Mouse (Mus musculus) heart, embryonic 11.5 days (tissue): Measurements from ENCODE around the gene Mrpl22. TPM values are rescaled to one million over a fixed set of nuclear protein-coding genes. Genes with fewer than 3 reads are reported as not detected.
"Not testable (repeated sequence)": the region's sequence is repeated elsewhere in the genome, so short reads cannot be mapped to it uniquely, and the experiment has no call there.

ENCODE experiments used
- ATAC-seq: fragments of 200-750 bp; cut with Nextera tagmentation; replicated peaks from 2 replicates; pipeline ENCODE4 v1.8.0; 2017; ENCODE audit warnings: moderate library complexity; ENCODE audit not compliant: insufficient number of reproducible peaks, low FRiP score, low TSS enrichment
- H3K27ac ChIP-seq: fragments of 300-500 bp; sonication (generic); 2 replicates; pipeline ENCODE4 v1.5.1; 2014; ENCODE audit warnings: mild to moderate bottlenecking, low read depth, low read length
- H3K27me3 ChIP-seq: fragments of 300-500 bp; sonication (generic); 2 replicates; pipeline ENCODE4 v1.6.1; 2014; ENCODE audit warnings: mild to moderate bottlenecking, low read length, mixed read lengths; ENCODE audit not compliant: control insufficient read depth, insufficient read depth
- H3K36me3 ChIP-seq: fragments of 300-500 bp; sonication (generic); 2 replicates; pipeline ENCODE4 v1.6.1; 2014; ENCODE audit warnings: mild to moderate bottlenecking, low read length, moderate library complexity, mixed read lengths; ENCODE audit not compliant: control insufficient read depth, insufficient read depth
- H3K4me1 ChIP-seq: fragments of 300-500 bp; sonication (generic); 2 replicates; pipeline ENCODE4 v1.6.1; 2014; ENCODE audit warnings: low read length; ENCODE audit not compliant: control insufficient read depth, insufficient read depth
- H3K4me2 ChIP-seq: fragments of 300-500 bp; sonication (generic); 2 replicates; pipeline ENCODE4 v1.6.1; 2014; ENCODE audit warnings: mild to moderate bottlenecking, moderate library complexity
- H3K4me3 ChIP-seq: fragments of 300-500 bp; sonication (generic); 2 replicates; pipeline ENCODE4 v1.5.1; 2014; ENCODE audit warnings: low read depth, low read length
- H3K9ac ChIP-seq: fragments of 300-500 bp; sonication (generic); 2 replicates; pipeline ENCODE4 v1.6.1; 2014; ENCODE audit warnings: mild to moderate bottlenecking, low read depth, low read length, moderate library complexity
- H3K9me3 ChIP-seq: fragments of 300-500 bp; sonication (generic); replicated peaks from 2 replicates; pipeline ENCODE4 v1.6.1; 2016; ENCODE audit warnings: low read length; ENCODE audit not compliant: control insufficient read depth
- WGBS: fragments of 180-500 bp; shearing (Covaris S2); extraction: QIAGEN DNeasy Blood & Tissue Kit; methylation state at CpG from one replicate; pipeline ENCODE4 v1.1.7; 2014; ENCODE audit not compliant: insufficient replicate concordance; 5-methylcytosine and 5-hydroxymethylcytosine counted together
- polyA plus RNA-seq: library from polyadenylated mRNA; unstranded; fragments of >200 nt; fragmentation: Nextera tagmentation; extraction: Ambion mirVana; gene quantifications from 2 replicates; pipeline ENCODE4 v1.2.1, GENCODE M21; 2014

Mrpl22 gene
- polyA plus RNA-seq, 1 experiment from 2014 or later = 109 TPM

GRCm38 (mm10) chr11:58193860-58194520 lies 22.5 kb downstream of the Mrpl22 start:
- no peak for ATAC-seq
- Histone ChIP-seq H3K27ac (0 out of 2 replicates have a peak overlapping the region, but pooled peaks have one; percentile 31), H3K9me3 (no peaks in the 10 kb centered on the region), H3K36me3 (no peaks in the 10 kb centered on the region), H3K4me2 (peak overlapping the region; percentile 15; the same call in 1 of the 2 replicates), H3K9ac (no peak overlapping the region), H3K4me1 (peaks cover 11% of the 10 kb centered on the region), H3K27me3 (no peaks in the 10 kb centered on the region), H3K4me3 (no peak overlapping the region)
- WGBS = 32% methylated on average over 4 of the region's 4 CpGs

- H3K27ac ChIP-seq = no peak overlapping the region
- peak overlapping the region; percentile 61 for H3K4me3 ChIP-seq
- peak overlapping the region; percentile 79 for H3K4me2 ChIP-seq
- peaks cover 5% of the 10 kb centered on the region; the same call in 1 of the 2 replicates for H3K4me1 ChIP-seq
- 93% methylated on average over 4 of the region's 4 CpGs for WGBS
- H3K36me3 ChIP-seq = no peaks in the 10 kb centered on the region
- no peak for ATAC-seq
- no peak overlapping the region for H3K9ac ChIP-seq
- H3K27me3 ChIP-seq = no peaks in the 10 kb centered on the region
- no peaks in the 10 kb centered on the region for H3K9me3 ChIP-seq
These were observed 27.2 kb downstream of the Mrpl22 start for GRCm38 (mm10) chr11:58198663-58199062.

- not testable (repeated sequence) for H3K4me1 ChIP-seq, H3K9me3 ChIP-seq, H3K27me3 ChIP-seq, H3K36me3 ChIP-seq
- peak within 1 kb of the TSS; percentile 61 for H3K4me3 ChIP-seq
- H3K9ac ChIP-seq = peak within 1 kb of the TSS; percentile 75
- peak; percentile 86; the same call in 1 of the 2 replicates for ATAC-seq
- 0 out of 2 replicates have a peak within 1 kb of the TSS, but pooled peaks have one; percentile 12 for H3K27ac ChIP-seq
- H3K4me2 ChIP-seq = peak within 1 kb of the TSS; percentile 79
- WGBS = 5% methylated on average over 12 of the region's 15 CpGs
These were observed 28.0 kb downstream of the Mrpl22 start, which contains the start of the genes Igtp and Irgm2 for GRCm38 (mm10) chr11:58199229-58200037. Gene Igtp, plus strand, starts transcription at chr11:58199556. Gene Irgm2, plus strand, starts transcription at chr11:58199618.

- no peak for ATAC-seq
- H3K9ac ChIP-seq = no peak overlapping the region
- no peaks in the 10 kb centered on the region for H3K4me1 ChIP-seq
- H3K9me3 ChIP-seq = no peaks in the 10 kb centered on the region
- no peak overlapping the region for H3K27ac ChIP-seq
- H3K27me3 ChIP-seq = no peaks in the 10 kb centered on the region
- H3K4me2 ChIP-seq = no peak overlapping the region
- WGBS = 90% methylated on average over 4 of the region's 4 CpGs
- no peaks in the 10 kb centered on the region for H3K36me3 ChIP-seq
- no peak overlapping the region for H3K4me3 ChIP-seq
These were observed 28.8 kb downstream of the Mrpl22 start for GRCm38 (mm10) chr11:58200226-58200625.

- Histone ChIP-seq H3K4me1 (no peaks in the 10 kb centered on the region), H3K27ac (no peak overlapping the region), H3K9ac (no peak overlapping the region), H3K9me3 (no peaks in the 10 kb centered on the region), H3K4me2 (no peak overlapping the region), H3K27me3 (no peaks in the 10 kb centered on the region), H3K36me3 (no peaks in the 10 kb centered on the region), H3K4me3 (no peak overlapping the region)
- ATAC-seq = no peak
- 85% methylated on average over 12 of the region's 12 CpGs for WGBS
These were observed 29.6 kb downstream of the Mrpl22 start for GRCm38 (mm10) chr11:58201052-58201451.

- no peak overlapping the region for H3K9ac ChIP-seq
- WGBS = 88% methylated on average over 1 of the region's 1 CpGs
These were observed 38.9 kb downstream of the Mrpl22 start for GRCm38 (mm10) chr11:58210321-58210886.

GRCm38 (mm10) chr11:58211062-58211681 lies 39.7 kb downstream of the Mrpl22 start:
- peak overlapping the region; percentile 39; the same call in 1 of the 2 replicates for H3K9ac ChIP-seq

More at GRCm38 (mm10) chr11:58210321-58210886, 38.9 kb downstream of the Mrpl22 start:
- H3K4me3 ChIP-seq = no peak overlapping the region
- peaks cover 10% of the 10 kb centered on the region for H3K4me1 ChIP-seq
- no peaks in the 10 kb centered on the region for H3K36me3 ChIP-seq
- no peaks in the 10 kb centered on the region for H3K9me3 ChIP-seq
- no peak for ATAC-seq
- no peaks in the 10 kb centered on the region for H3K27me3 ChIP-seq
- no peak overlapping the region for H3K4me2 ChIP-seq
- H3K27ac ChIP-seq = no peak overlapping the region

GRCm38 (mm10) chr11:58211682-58212067 lies 40.2 kb downstream of the Mrpl22 start:
- Histone ChIP-seq H3K36me3 (no peaks in the 10 kb centered on the region), H3K9ac (no peak overlapping the region), H3K4me2 (peak overlapping the region; percentile 31; the same call in 1 of the 2 replicates), H3K4me3 (no peak overlapping the region), H3K9me3 (no peaks in the 10 kb centered on the region), H3K4me1 (peaks cover 12% of the 10 kb centered on the region), H3K27me3 (no peaks in the 10 kb centered on the region), H3K27ac (no peak overlapping the region)
- 30% methylated on average over 2 of the region's 2 CpGs for WGBS
- no peak for ATAC-seq

More at GRCm38 (mm10) chr11:58211062-58211681, 39.7 kb downstream of the Mrpl22 start:
- peaks cover 12% of the 10 kb centered on the region for H3K4me1 ChIP-seq
- no peak overlapping the region for H3K4me3 ChIP-seq
- no peaks in the 10 kb centered on the region for H3K27me3 ChIP-seq
- peak overlapping the region; percentile 31; the same call in 1 of the 2 replicates for H3K27ac ChIP-seq
- peak overlapping the region; percentile 31 for H3K4me2 ChIP-seq
- WGBS = 13% methylated on average over 9 of the region's 9 CpGs
- no peaks in the 10 kb centered on the region for H3K9me3 ChIP-seq
- H3K36me3 ChIP-seq = no peaks in the 10 kb centered on the region
- ATAC-seq = no peak
